Mouse (Mus musculus) megakaryocyte, embryonic 14.5 days (primary cell): ENCODE measurements at regions not wholly inside any gene's neighbourhood (a gene's known extent, or its start where the extent isn't known, plus 50 kb on each side); places are given as distances from the start of the nearest gene placed in this dataset.

Experiments used
- FLI1 ChIP-seq: IDR thresholded peaks from 2 replicates; pipeline ENCODE4 v1.6.1; 2012; ENCODE audit warnings: low read length, inconsistent platforms, mixed read lengths
- GATA1 ChIP-seq: IDR thresholded peaks from 3 replicates; pipeline ENCODE4 v1.6.1; 2012; ENCODE audit warnings: mixed read lengths, low read length, inconsistent platforms, borderline replicate concordance

GRCm38 (mm10) chr3:41353021-41353420 is 202.5 kb upstream of the Jade1 start:
- no peak for TF ChIP-seq GATA1
- no peak for TF ChIP-seq FLI1
